18 mouse cellular contexts compared by ENCODE assay signal in the genomic region with DNA sequence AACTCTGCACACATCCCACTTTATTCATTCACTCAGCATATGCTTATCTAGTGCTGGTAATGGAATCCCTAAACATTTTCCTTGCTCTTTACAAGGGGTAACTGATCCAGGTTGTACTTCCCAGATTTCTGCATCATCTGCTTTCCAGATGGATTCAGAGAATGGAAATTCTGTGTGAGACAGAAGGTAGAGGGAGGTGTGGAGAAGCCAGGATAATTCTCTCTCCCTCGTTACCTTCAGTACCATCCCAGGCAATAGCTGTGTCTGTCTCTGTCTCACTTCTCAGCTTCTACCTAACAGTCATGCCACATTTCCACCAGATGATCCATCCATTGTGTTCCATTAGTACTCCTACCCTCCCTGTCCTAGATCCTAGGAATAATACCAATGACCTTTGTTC.
DNase-seq lines count a peak whose midpoint lies in the region; ATAC-seq and TF ChIP-seq lines count a peak whose summit lies in the region.
"Had no signal": no experiment of that assay in that cellular context is flagged by ENCODE, and none has a peak within 500 bp of the region (broad histone marks: within the 10 kb centered on the region; RNA-seq: fewer than 3 reads in every experiment).

No protein-coding gene starts in this region.

- DNase-seq in layer of hippocampus, adult 11-12 months (ENCODE audit: low spot score): peak; percentile 8
- DNase-seq in layer of hippocampus, adult 2 months (ENCODE audit: low spot score in 2 of 2): no peak
- DNase-seq in right cerebral cortex, adult 18-20 months: peak; percentile 8
- DNase-seq in right cerebral cortex, postnatal 36 days (ENCODE audit: low spot score in 2 of 2): no peak
- peak; percentile 4 for DNase-seq in telencephalon, adult 2 months (ENCODE audit: low read depth, low spot score)
- DNase-seq: adrenal gland, adult 2 months; adrenal gland, postnatal 10 days; adrenal gland, postnatal 25 days; cerebellum, adult 11-12 months; cerebellum, adult 2 months; cerebellum, adult 9-10 months; cerebellum, postnatal 10 days; cerebellum, postnatal 25 days had no signal

- no peak overlapping the region for H3K27ac ChIP-seq in layer of hippocampus, adult 2 months
- H3K27ac ChIP-seq in heart, embryonic 12.5 days (ENCODE audit: poor library complexity, severe bottlenecking): no peak overlapping the region
- H3K27ac ChIP-seq: embryonic facial prominence, embryonic 10.5 days; embryonic facial prominence, embryonic 12.5 days; forebrain, embryonic 13.5 days; forebrain, embryonic 15.5 days had no signal

- no peak overlapping the region for H3K4me3 ChIP-seq in layer of hippocampus, adult 2 months
- no peak overlapping the region for H3K4me3 ChIP-seq in heart, embryonic 12.5 days
- H3K4me3 ChIP-seq: embryonic facial prominence, embryonic 10.5 days; embryonic facial prominence, embryonic 12.5 days; forebrain, embryonic 13.5 days; forebrain, embryonic 15.5 days had no signal

- no peak for TF ChIP-seq CTCF in layer of hippocampus, adult 2 months (conservative IDR thresholded peaks at IDR 0.05)

- ATAC-seq in heart, embryonic 12.5 days (ENCODE audit: insufficient number of reproducible peaks, low FRiP score): no peak
- ATAC-seq: forebrain, embryonic 13.5 days; forebrain, embryonic 15.5 days had no signal

- no peaks in the 10 kb centered on the region for H3K36me3 ChIP-seq in heart, embryonic 12.5 days
- H3K36me3 ChIP-seq: embryonic facial prominence, embryonic 10.5 days; embryonic facial prominence, embryonic 12.5 days; forebrain, embryonic 15.5 days had no signal

- H3K4me2 ChIP-seq in heart, embryonic 12.5 days: no peak overlapping the region
- H3K4me2 ChIP-seq: embryonic facial prominence, embryonic 12.5 days; forebrain, embryonic 13.5 days; forebrain, embryonic 15.5 days had no signal

- no peak overlapping the region for H3K9ac ChIP-seq in heart, embryonic 12.5 days
- H3K9ac ChIP-seq: embryonic facial prominence, embryonic 12.5 days; forebrain, embryonic 13.5 days; forebrain, embryonic 15.5 days had no signal

- H3K4me1 ChIP-seq in heart, embryonic 12.5 days (replicated peaks): no peaks in the 10 kb centered on the region
- H3K4me1 ChIP-seq: embryonic facial prominence, embryonic 10.5 days; embryonic facial prominence, embryonic 12.5 days; forebrain, embryonic 13.5 days; forebrain, embryonic 15.5 days had no signal

- H3K27me3 ChIP-seq in heart, embryonic 12.5 days (replicated peaks): no peaks in the 10 kb centered on the region
- H3K27me3 ChIP-seq: embryonic facial prominence, embryonic 12.5 days; forebrain, embryonic 13.5 days; forebrain, embryonic 15.5 days had no signal

- no peaks in the 10 kb centered on the region for H3K9me3 ChIP-seq in heart, embryonic 12.5 days (replicated peaks)
- H3K9me3 ChIP-seq: embryonic facial prominence, embryonic 10.5 days; embryonic facial prominence, embryonic 12.5 days; forebrain, embryonic 13.5 days; forebrain, embryonic 15.5 days had no signal

- 75% methylated on average over 1 of the region's 1 CpGs for WGBS in heart, embryonic 12.5 days

Comparison
In these comparisons a context has a peak if more than half of its experiments do, and no peak if none do; other contexts are left out.
1. DNase-seq: peak in layer of hippocampus, adult 11-12 months (single experiment), right cerebral cortex, adult 18-20 months (single experiment) and telencephalon, adult 2 months (single experiment); none in layer of hippocampus, adult 2 months (0 of 2) and right cerebral cortex, postnatal 36 days (0 of 2).